In the genomic region with DNA sequence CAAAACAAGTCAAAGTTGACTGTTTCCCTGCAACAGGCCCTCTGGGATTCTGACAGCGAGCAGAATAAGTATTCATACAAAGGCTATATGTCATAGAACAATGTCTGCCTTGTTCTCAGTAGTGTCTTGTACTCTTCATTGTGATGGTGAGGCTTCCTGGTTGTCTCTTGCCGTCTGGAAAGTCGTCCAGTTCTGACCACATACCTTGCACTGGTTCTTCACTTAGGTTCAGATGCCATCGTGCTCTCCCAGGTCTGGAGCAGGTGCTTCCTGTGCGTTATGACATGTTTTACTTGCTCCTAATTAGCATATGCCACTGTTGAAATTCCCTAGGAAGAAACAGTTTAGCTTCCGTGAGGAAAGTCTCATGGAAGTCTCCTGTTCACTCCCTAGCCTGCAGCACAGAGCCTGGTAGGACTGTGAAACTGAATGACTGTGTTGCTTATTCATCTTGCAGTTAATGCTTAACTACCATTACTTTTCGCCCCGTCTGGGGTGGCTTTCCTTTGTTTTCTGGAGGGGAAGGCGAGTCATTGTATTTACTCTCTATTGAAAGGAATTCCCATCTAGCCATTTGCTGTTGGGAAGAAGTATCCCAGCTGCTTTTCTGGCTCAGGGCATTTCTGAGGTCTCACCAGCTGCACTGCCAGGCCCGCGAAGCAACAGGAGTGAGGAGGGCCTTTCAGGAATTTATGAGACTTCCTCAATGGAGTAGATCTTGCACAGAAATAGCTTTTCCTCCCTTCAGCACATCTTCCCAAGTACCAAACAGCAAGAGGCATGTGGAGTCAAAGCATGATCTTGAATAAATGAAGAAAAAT, we compare ENCODE assay signal across 20 mouse cellular contexts. TPM values are rescaled to one million over a fixed set of nuclear protein-coding genes. Genes with fewer than 3 reads are reported as not detected.
A peak's percentile ranks its signal among the peaks of the same experiment; 100 is the strongest.
DNase-seq lines count a peak whose midpoint lies in the region; ATAC-seq and TF ChIP-seq lines count a peak whose summit lies in the region.
"Had no signal": no experiment of that assay in that cellular context is flagged by ENCODE, and none has a peak within 500 bp of the region (broad histone marks: within the 10 kb centered on the region; RNA-seq: fewer than 3 reads in every experiment).

No protein-coding gene starts in this region.

- peak overlapping the region; percentile 12; the same call in 1 of the 2 replicates for H3K27ac ChIP-seq in lung, embryonic 14.5 days (ENCODE audit: low read depth)
- H3K27ac ChIP-seq in intestine, embryonic 16.5 days (ENCODE audit: low read length): peak overlapping the region; percentile 81
- H3K27ac ChIP-seq in stomach, embryonic 15.5 days: peak overlapping the region; percentile 83
- no peak overlapping the region for H3K27ac ChIP-seq in forebrain, embryonic 12.5 days
- H3K27ac ChIP-seq: liver, embryonic 12.5 days; midbrain, embryonic 12.5 days had no signal

- H3K4me3 ChIP-seq in lung, embryonic 14.5 days (ENCODE audit: low read depth, low read length): no peak overlapping the region
- H3K4me3 ChIP-seq in intestine, embryonic 16.5 days (ENCODE audit: low read length): no peak overlapping the region
- no peak overlapping the region for H3K4me3 ChIP-seq in stomach, embryonic 15.5 days (replicated peaks)
- no peak overlapping the region for H3K4me3 ChIP-seq in forebrain, embryonic 12.5 days (replicated peaks)
- H3K4me3 ChIP-seq: liver, embryonic 12.5 days; midbrain, embryonic 12.5 days; myocyte had no signal

- peak; percentile 58 for ATAC-seq in lung, embryonic 14.5 days (ENCODE audit: insufficient read depth)
- ATAC-seq in intestine, embryonic 16.5 days: peak; percentile 93
- peak; percentile 83 for ATAC-seq in stomach, embryonic 15.5 days (ENCODE audit: insufficient read depth, low FRiP score, low read depth)
- no peak for ATAC-seq in forebrain, embryonic 12.5 days (ENCODE audit: low FRiP score)
- ATAC-seq: CD4-positive, CD25-positive, alpha-beta regulatory T cell, adult 4 months; liver, embryonic 12.5 days had no signal

- H3K27me3 ChIP-seq in lung, embryonic 14.5 days (ENCODE audit: insufficient read depth, low read length): no peaks in the 10 kb centered on the region
- no peaks in the 10 kb centered on the region for H3K27me3 ChIP-seq in intestine, embryonic 16.5 days (replicated peaks; ENCODE audit: control insufficient read depth, insufficient read depth, low read length)
- H3K27me3 ChIP-seq in stomach, embryonic 15.5 days (replicated peaks): no peaks in the 10 kb centered on the region
- no peaks in the 10 kb centered on the region for H3K27me3 ChIP-seq in forebrain, embryonic 12.5 days
- H3K27me3 ChIP-seq: liver, embryonic 12.5 days; midbrain, embryonic 12.5 days had no signal

- H3K9ac ChIP-seq in lung, embryonic 14.5 days: 0 out of 2 replicates have a peak overlapping the region, but pooled peaks have one; percentile 8
- no peak overlapping the region for H3K9ac ChIP-seq in intestine, embryonic 16.5 days (ENCODE audit: low read depth, low read length)
- no peak overlapping the region for H3K9ac ChIP-seq in stomach, embryonic 15.5 days
- H3K9ac ChIP-seq in forebrain, embryonic 12.5 days: no peak overlapping the region
- H3K9ac ChIP-seq: liver, embryonic 12.5 days; midbrain, embryonic 12.5 days had no signal

- TF ChIP-seq CTCF in lung, embryonic 14.5 days (IDR thresholded peaks at IDR 0.05; ENCODE audit: low read depth): no peak

- no peaks in the 10 kb centered on the region for H3K4me1 ChIP-seq in lung, embryonic 14.5 days (ENCODE audit: insufficient read depth)
- H3K4me1 ChIP-seq in intestine, embryonic 16.5 days (ENCODE audit: control insufficient read depth, insufficient read depth, low read length): no peaks in the 10 kb centered on the region
- no peaks in the 10 kb centered on the region for H3K4me1 ChIP-seq in stomach, embryonic 15.5 days
- H3K4me1 ChIP-seq in forebrain, embryonic 12.5 days: no peaks in the 10 kb centered on the region; the same call in 1 of the 2 replicates
- H3K4me1 ChIP-seq: liver, embryonic 12.5 days had no signal

- peak; percentile 18 for DNase-seq in lung, embryonic 14.5 days
- no peak for DNase-seq in lung, postnatal 10 days
- DNase-seq in embryo, embryonic 11 days: peak; percentile 6
- DNase-seq in urinary bladder, postnatal 4 days (ENCODE audit: low spot score in 2 of 2): no peak
- DNase-seq: adrenal gland, postnatal 25 days; cerebellum, adult 9-11 months; gastrocnemius, postnatal 36 days; layer of hippocampus, postnatal 36 days; left cerebral cortex, postnatal 4 days; lung, postnatal 36 days; thymus, postnatal 14 days had no signal

- WGBS in lung, embryonic 14.5 days: 69% methylated on average over 11 of the region's 11 CpGs
- WGBS in intestine, embryonic 16.5 days: 42% methylated on average over 11 of the region's 11 CpGs
- WGBS in stomach, embryonic 15.5 days: 57% methylated on average over 11 of the region's 11 CpGs
- 63% methylated on average over 11 of the region's 11 CpGs for whole genome bisulfite sequencing in forebrain, embryonic 12.5 days

- H3K9me3 ChIP-seq in lung, embryonic 14.5 days (ENCODE audit: low read depth, low read length): no peaks in the 10 kb centered on the region
- no peaks in the 10 kb centered on the region for H3K9me3 ChIP-seq in intestine, embryonic 16.5 days (ENCODE audit: control insufficient read depth, low read length)
- no peaks in the 10 kb centered on the region for H3K9me3 ChIP-seq in stomach, embryonic 15.5 days
- H3K9me3 ChIP-seq in forebrain, embryonic 12.5 days: no peaks in the 10 kb centered on the region
- H3K9me3 ChIP-seq: liver, embryonic 12.5 days; midbrain, embryonic 12.5 days had no signal

- H3K4me2 ChIP-seq in lung, embryonic 14.5 days: no peak overlapping the region
- H3K4me2 ChIP-seq in intestine, embryonic 16.5 days (ENCODE audit: low read depth, low read length): peak overlapping the region; percentile 20; the same call in 1 of the 2 replicates
- H3K4me2 ChIP-seq in stomach, embryonic 15.5 days: no peak overlapping the region; the same call in 1 of the 2 replicates
- no peak overlapping the region for H3K4me2 ChIP-seq in forebrain, embryonic 12.5 days
- H3K4me2 ChIP-seq: heart, embryonic 11.5 days; liver, embryonic 12.5 days; midbrain, embryonic 12.5 days had no signal

- H3K36me3 ChIP-seq in lung, embryonic 14.5 days (ENCODE audit: insufficient read depth): peaks cover 51% of the 10 kb centered on the region
- peaks cover 12% of the 10 kb centered on the region for H3K36me3 ChIP-seq in intestine, embryonic 16.5 days (ENCODE audit: control insufficient read depth, insufficient read depth, low read length)
- H3K36me3 ChIP-seq in stomach, embryonic 15.5 days: peaks cover 13% of the 10 kb centered on the region; the same call in 1 of the 2 replicates
- peaks cover 45% of the 10 kb centered on the region for H3K36me3 ChIP-seq in forebrain, embryonic 12.5 days (replicated peaks)

RNA-seq across cellular contexts. Expression of a gene that starts 13.0 kb away (rescaled TPM):
- polyA plus RNA-seq in lung, embryonic 14.5 days (2014; fragmentation: Nextera tagmentation; extraction: Ambion mirVana): not detected in 2 replicates
- polyA plus RNA-seq in intestine, embryonic 16.5 days (2015; fragmentation: Nextera tagmentation; extraction: Ambion mirVana): 0.23 and 0.34 TPM in 2 replicates
- polyA plus RNA-seq in stomach, embryonic 15.5 days (2015; fragmentation: Nextera tagmentation; extraction: Ambion mirVana): 0.40 and 0.45 TPM in 2 replicates
- polyA plus RNA-seq in forebrain, embryonic 12.5 days (2016; fragmentation: Nextera tagmentation; extraction: Ambion mirVana): 0.50 TPM in 1 of 2 replicates, not detected in the other
- polyA plus RNA-seq: embryonic facial prominence, embryonic 11.5 days; liver, embryonic 12.5 days; midbrain, embryonic 12.5 days; myocyte had no signal

RNA-seq across cellular contexts. Expression of a gene that starts 16.8 kb away (rescaled TPM):
- 55.6 and 61.4 TPM in 2 replicates for polyA plus RNA-seq in lung, embryonic 14.5 days (2014; fragmentation: Nextera tagmentation; extraction: Ambion mirVana)
- 47.5 and 52.8 TPM in 2 replicates for polyA plus RNA-seq in intestine, embryonic 16.5 days (2015; fragmentation: Nextera tagmentation; extraction: Ambion mirVana)
- 47.8 and 50.9 TPM in 2 replicates for polyA plus RNA-seq in stomach, embryonic 15.5 days (2015; fragmentation: Nextera tagmentation; extraction: Ambion mirVana)
- polyA plus RNA-seq in forebrain, embryonic 12.5 days (2016; fragmentation: Nextera tagmentation; extraction: Ambion mirVana): 39.5 and 41.0 TPM in 2 replicates

RNA-seq across cellular contexts. Expression of a gene that starts 30.3 kb away (rescaled TPM):
- 48.8 and 53.7 TPM in 2 replicates for polyA plus RNA-seq in lung, embryonic 14.5 days (2014; fragmentation: Nextera tagmentation; extraction: Ambion mirVana)
- polyA plus RNA-seq in intestine, embryonic 16.5 days (2015; fragmentation: Nextera tagmentation; extraction: Ambion mirVana): 32.9 and 33.3 TPM in 2 replicates
- 30.4 and 34.4 TPM in 2 replicates for polyA plus RNA-seq in stomach, embryonic 15.5 days (2015; fragmentation: Nextera tagmentation; extraction: Ambion mirVana)
- polyA plus RNA-seq in forebrain, embryonic 12.5 days (2016; fragmentation: Nextera tagmentation; extraction: Ambion mirVana): 34.1 and 35.0 TPM in 2 replicates

Comparison
In these comparisons a context has a peak if more than half of its experiments do, and no peak if none do; other contexts are left out.
1. DNase-seq: peak in lung, embryonic 14.5 days (single experiment) and embryo, embryonic 11 days (single experiment); none in lung, postnatal 10 days (single experiment) and urinary bladder, postnatal 4 days (0 of 2).